Mouse (Mus musculus) T-helper 2 cell (primary cell): ENCODE results near the gene Frat2.

Source experiments
- in situ Hi-C: fragments of 300-600 bp; cut with MboI, MseI; formaldehyde crosslinking; loops from one replicate; pipeline ENCODE4 v1.15.1; 2025; ENCODE audit warnings: high pct_unique_total_duplicates

Frat2 gene

GRCm38 (mm10) chr19:41846366-41847090 is 1.4 kb downstream of the Frat2 start:
- in situ Hi-C loops = no loop called here

GRCm38 (mm10) chr19:41844345-41844744 is 3.6 kb downstream of the Frat2 start:
- in situ Hi-C loops = no loop called here

GRCm38 (mm10) chr19:41842706-41843105 is 5.2 kb downstream of the Frat2 start:
- in situ Hi-C loops = no loop called here

- in situ Hi-C loops = no loop called here
These were observed 5.7 kb downstream of the Frat2 start for GRCm38 (mm10) chr19:41842196-41842595.

GRCm38 (mm10) chr19:41841105-41841750 is 6.7 kb downstream of the Frat2 start:
- in situ Hi-C loops = no loop called here

- in situ Hi-C loops = no loop called here
These were observed 8.2 kb downstream of the Frat2 start for GRCm38 (mm10) chr19:41839685-41840084.

GRCm38 (mm10) chr19:41838808-41839207 is 9.1 kb downstream of the Frat2 start:
- in situ Hi-C loops = no loop called here

- in situ Hi-C loops = no loop called here
These were observed 10.0 kb downstream of the Frat2 start for GRCm38 (mm10) chr19:41837917-41838261.

GRCm38 (mm10) chr19:41837194-41837916 is 10.6 kb downstream of the Frat2 start:
- in situ Hi-C loops = no loop called here

GRCm38 (mm10) chr19:41836719-41837118 is 11.2 kb downstream of the Frat2 start:
- in situ Hi-C loops = no loop called here

GRCm38 (mm10) chr19:41835816-41836215 is 12.1 kb downstream of the Frat2 start:
- in situ Hi-C loops = no loop called here

GRCm38 (mm10) chr19:41835407-41835806 is 12.5 kb downstream of the Frat2 start:
- in situ Hi-C loops = no loop called here

- in situ Hi-C loops = no loop called here
These were observed 15.3 kb downstream of the Frat2 start for GRCm38 (mm10) chr19:41832501-41833201.

GRCm38 (mm10) chr19:41831718-41832391 is 16.1 kb downstream of the Frat2 start:
- in situ Hi-C loops = no loop called here

- in situ Hi-C loops = no loop called here
These were observed 16.8 kb downstream of the Frat2 start for GRCm38 (mm10) chr19:41831101-41831570.

- in situ Hi-C loops = no loop called here
These were observed 17.6 kb downstream of the Frat2 start for GRCm38 (mm10) chr19:41830106-41831031.

- in situ Hi-C loops = no loop called here
These were observed 18.4 kb downstream of the Frat2 start, which contains the start of gene Frat1 for GRCm38 (mm10) chr19:41829381-41830105. Frat1 (plus strand) TSS chr19:41829970.

- in situ Hi-C loops = no loop called here
These were observed 19.0 kb downstream of the Frat2 start for GRCm38 (mm10) chr19:41828941-41829340.

GRCm38 (mm10) chr19:41826529-41826928 is 21.4 kb downstream of the Frat2 start:
- in situ Hi-C loops = no loop called here

GRCm38 (mm10) chr19:41824950-41825349 is 23.0 kb downstream of the Frat2 start:
- in situ Hi-C loops = no loop called here
